Mouse (Mus musculus) lung, embryonic 15.5 days (tissue): ENCODE data around the gene Tcp11. TPM values are rescaled to one million over a fixed set of nuclear protein-coding genes. Genes with fewer than 3 reads are reported as not detected.

ENCODE experiments used
- ATAC-seq: fragments of 200-750 bp; cut with Nextera tagmentation; 2 replicates; pipeline ENCODE4 v1.8.0; 2017; ENCODE audit warnings: moderate number of reproducible peaks, borderline replicate concordance; ENCODE audit not compliant: low FRiP score, low TSS enrichment; ENCODE audit errors: extremely low read depth
- H3K27ac ChIP-seq: fragments of 300-500 bp; sonication (generic); 2 replicates; pipeline ENCODE4 v1.5.1; 2015; ENCODE audit warnings: moderate library complexity, mild to moderate bottlenecking, inconsistent platforms
- H3K27me3 ChIP-seq: fragments of 300-500 bp; sonication (generic); 2 replicates; pipeline ENCODE4 v1.6.1; 2015; ENCODE audit warnings: inconsistent platforms
- H3K36me3 ChIP-seq: fragments of 300-500 bp; sonication (generic); 2 replicates; pipeline ENCODE4 v1.6.1; 2015; ENCODE audit warnings: inconsistent platforms
- H3K4me1 ChIP-seq: fragments of 300-500 bp; sonication (generic); 2 replicates; pipeline ENCODE4 v1.6.1; 2015; ENCODE audit warnings: inconsistent platforms
- H3K4me2 ChIP-seq: fragments of 300-500 bp; sonication (generic); 2 replicates; pipeline ENCODE4 v1.6.1; 2015; ENCODE audit warnings: inconsistent platforms, mild to moderate bottlenecking, moderate library complexity
- H3K4me3 ChIP-seq: fragments of 300-500 bp; sonication (generic); 2 replicates; pipeline ENCODE4 v1.5.1; 2015; ENCODE audit warnings: mild to moderate bottlenecking, inconsistent platforms
- H3K9ac ChIP-seq: fragments of 300-500 bp; sonication (generic); 2 replicates; pipeline ENCODE4 v1.6.1; 2015; ENCODE audit warnings: inconsistent platforms
- H3K9me3 ChIP-seq: fragments of 300-500 bp; sonication (generic); 2 replicates; pipeline ENCODE4 v1.6.1; 2016; ENCODE audit warnings: inconsistent platforms
- WGBS: fragments of 180-500 bp; shearing (Covaris S2); methylation state at CpG from one replicate; pipeline ENCODE4 v1.1.7; 2015; 5-methylcytosine and 5-hydroxymethylcytosine counted together
- polyA plus RNA-seq: library from polyadenylated mRNA; unstranded; fragments of >200 nt; fragmentation: Nextera tagmentation; extraction: Ambion mirVana; gene quantifications from 2 replicates; pipeline ENCODE4 v1.2.1, GENCODE M21; 2015

Tcp11 gene
- polyA plus RNA-seq, 1 experiment from 2014 or later: 3.9 TPM

DNA sequence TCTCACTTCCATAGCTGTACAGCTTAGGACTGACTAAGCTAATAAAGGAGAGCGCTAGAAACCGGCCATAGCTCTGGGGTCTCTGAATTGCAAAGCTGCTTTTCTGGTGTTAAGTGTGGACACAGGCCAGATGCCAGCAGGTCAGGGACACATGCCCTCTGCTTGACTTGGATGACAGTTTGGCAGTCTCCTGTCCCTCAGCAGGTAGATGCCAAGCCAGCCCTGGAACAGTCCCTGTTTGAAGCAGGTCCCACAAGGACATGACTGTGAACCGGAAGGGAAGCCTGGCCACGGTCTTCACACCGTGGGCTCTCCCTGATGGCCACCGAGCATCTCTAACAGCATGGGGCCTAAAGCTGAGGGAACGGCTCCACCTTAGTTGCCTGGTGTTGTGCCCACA lies 17.7 kb downstream of the Tcp11 start:
- no peak overlapping the region for H3K27ac ChIP-seq
- no peak overlapping the region for H3K4me3 ChIP-seq
- H3K4me1 ChIP-seq: peaks cover 4% of the 10 kb centered on the region; the same call in 1 of the 2 replicates
- H3K9me3 ChIP-seq: no peaks in the 10 kb centered on the region
- H3K36me3 ChIP-seq: peaks cover 31% of the 10 kb centered on the region
- H3K27me3 ChIP-seq: no peaks in the 10 kb centered on the region
- 83% methylated on average over 7 of the region's 7 CpGs for WGBS
- ATAC-seq: no peak
- no peak overlapping the region for H3K4me2 ChIP-seq
- H3K9ac ChIP-seq: no peak overlapping the region

- no peak overlapping the region for H3K4me2 ChIP-seq
- H3K27ac ChIP-seq: peak overlapping the region; percentile 25; the same call in 1 of the 2 replicates
- H3K36me3 ChIP-seq: peaks cover 37% of the 10 kb centered on the region
- H3K4me3 ChIP-seq: no peak overlapping the region
- no peaks in the 10 kb centered on the region for H3K27me3 ChIP-seq
- H3K9ac ChIP-seq: no peak overlapping the region
- H3K4me1 ChIP-seq: peaks cover 4% of the 10 kb centered on the region; the same call in 1 of the 2 replicates
- no peak for ATAC-seq
- 49% methylated on average over 7 of the region's 7 CpGs for WGBS
- H3K9me3 ChIP-seq: no peaks in the 10 kb centered on the region
Observed at GRCm38 (mm10) chr17:28061472-28061871, 19.0 kb downstream of the Tcp11 start.

- ATAC-seq: no peak
- Histone ChIP-seq H3K4me2 (no peak overlapping the region), H3K9me3 (no peaks in the 10 kb centered on the region), H3K4me3 (no peak overlapping the region), H3K27me3 (no peaks in the 10 kb centered on the region), H3K9ac (no peak overlapping the region), H3K27ac (no peak overlapping the region), H3K4me1 (peaks cover 4% of the 10 kb centered on the region; the same call in 1 of the 2 replicates), H3K36me3 (peaks cover 40% of the 10 kb centered on the region)
- WGBS: 85% methylated on average over 11 of the region's 11 CpGs
Observed at GRCm38 (mm10) chr17:28060681-28061080, 19.8 kb downstream of the Tcp11 start.

DNA sequence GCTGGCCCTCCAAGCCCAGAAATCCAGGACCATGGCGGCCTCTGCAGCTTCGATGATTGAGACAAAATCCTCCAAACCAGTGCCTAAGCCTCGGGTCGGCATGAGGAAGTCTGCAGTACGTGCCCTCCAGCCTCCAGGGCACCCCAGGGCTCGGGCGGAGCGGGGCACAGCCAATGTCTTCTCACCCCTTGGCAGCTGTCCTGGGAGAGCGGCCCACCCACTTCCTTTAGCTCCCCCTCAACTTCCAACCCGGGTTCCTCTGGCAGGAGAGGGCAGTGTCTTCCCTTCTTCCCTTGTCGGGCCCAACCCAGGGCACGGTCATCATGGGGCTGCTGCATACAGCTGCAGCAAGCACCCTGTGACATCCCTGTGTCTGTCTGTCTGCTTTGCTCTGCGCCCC lies 22.1 kb downstream of the Tcp11 start:
- Histone ChIP-seq H3K4me3 (no peak overlapping the region), H3K27me3 (no peaks in the 10 kb centered on the region), H3K9me3 (no peaks in the 10 kb centered on the region), H3K27ac (no peak overlapping the region), H3K4me2 (no peak overlapping the region), H3K36me3 (peaks cover 53% of the 10 kb centered on the region), H3K4me1 (peaks cover 4% of the 10 kb centered on the region; the same call in 1 of the 2 replicates), H3K9ac (no peak overlapping the region)
- ATAC-seq: no peak
- 81% methylated on average over 13 of the region's 13 CpGs for WGBS

- peaks cover 50% of the 10 kb centered on the region for H3K36me3 ChIP-seq
- no peak overlapping the region for H3K27ac ChIP-seq
Observed at GRCm38 (mm10) chr17:28052293-28052863, 28.1 kb downstream of the Tcp11 start.

DNA sequence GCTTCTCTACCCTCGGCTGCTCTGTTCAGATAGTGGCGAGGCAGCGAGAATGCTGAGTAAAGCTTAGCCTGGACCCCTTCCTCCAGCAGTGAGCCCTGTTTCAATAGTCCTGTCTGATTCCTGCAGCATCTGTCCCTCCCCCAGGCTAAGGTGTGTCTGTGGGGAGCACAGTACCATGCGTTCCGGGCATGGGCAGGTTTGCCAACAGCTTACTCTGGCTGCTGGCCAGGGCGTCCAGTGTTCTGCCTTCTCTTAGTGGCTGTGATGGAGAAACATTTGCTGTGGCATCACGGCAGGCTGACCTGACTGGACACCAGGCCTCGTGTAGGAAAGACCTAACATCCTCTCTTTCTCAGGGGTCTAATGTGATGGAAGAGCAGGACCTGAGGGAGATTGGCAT lies 30.2 kb downstream of the Tcp11 start:
- 84% methylated on average over 8 of the region's 8 CpGs for WGBS
- H3K9me3 ChIP-seq: no peaks in the 10 kb centered on the region
- no peak overlapping the region for H3K9ac ChIP-seq
- no peak overlapping the region for H3K4me3 ChIP-seq
- H3K4me1 ChIP-seq: no peaks in the 10 kb centered on the region
- H3K36me3 ChIP-seq: peaks cover 45% of the 10 kb centered on the region
- H3K27ac ChIP-seq: no peak overlapping the region
- no peaks in the 10 kb centered on the region for H3K27me3 ChIP-seq
- no peak overlapping the region for H3K4me2 ChIP-seq
- no peak for ATAC-seq

More at GRCm38 (mm10) chr17:28052293-28052863, 28.1 kb downstream of the Tcp11 start:
- no peaks in the 10 kb centered on the region for H3K27me3 ChIP-seq
- H3K4me3 ChIP-seq: no peak overlapping the region
- WGBS: 77% methylated on average over 21 of the region's 21 CpGs
- no peak overlapping the region for H3K9ac ChIP-seq
- no peak overlapping the region for H3K4me2 ChIP-seq
- no peaks in the 10 kb centered on the region for H3K4me1 ChIP-seq
- ATAC-seq: 0 out of 2 replicates have a peak, but pooled peaks have one; percentile 8
- no peaks in the 10 kb centered on the region for H3K9me3 ChIP-seq

DNA sequence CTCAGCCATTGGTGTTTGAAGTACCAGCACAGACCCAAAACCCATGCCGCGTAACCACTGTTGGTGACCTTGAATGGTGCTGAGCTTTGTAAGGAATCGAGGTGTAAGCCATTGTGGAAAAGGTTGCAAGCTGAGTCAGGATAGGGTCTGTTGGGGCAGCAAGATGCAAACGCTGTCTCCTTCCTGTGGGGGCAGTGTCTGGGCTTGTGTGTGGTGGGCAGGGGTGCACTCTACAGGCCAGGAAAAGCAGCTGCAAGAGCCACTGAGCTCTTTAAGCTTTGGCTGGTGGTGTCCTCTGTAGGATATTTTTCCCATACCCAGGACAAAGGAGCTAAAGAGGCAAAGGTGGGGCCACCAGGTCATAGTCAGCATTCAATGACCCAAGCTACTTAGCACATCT lies 32.0 kb downstream of the Tcp11 start:
- Histone ChIP-seq H3K27me3 (no peaks in the 10 kb centered on the region), H3K4me1 (no peaks in the 10 kb centered on the region), H3K27ac (no peak overlapping the region), H3K9me3 (no peaks in the 10 kb centered on the region), H3K4me3 (no peak overlapping the region), H3K4me2 (no peak overlapping the region), H3K36me3 (peaks cover 33% of the 10 kb centered on the region), H3K9ac (no peak overlapping the region)
- 48% methylated on average over 4 of the region's 4 CpGs for WGBS
- ATAC-seq: no peak

DNA sequence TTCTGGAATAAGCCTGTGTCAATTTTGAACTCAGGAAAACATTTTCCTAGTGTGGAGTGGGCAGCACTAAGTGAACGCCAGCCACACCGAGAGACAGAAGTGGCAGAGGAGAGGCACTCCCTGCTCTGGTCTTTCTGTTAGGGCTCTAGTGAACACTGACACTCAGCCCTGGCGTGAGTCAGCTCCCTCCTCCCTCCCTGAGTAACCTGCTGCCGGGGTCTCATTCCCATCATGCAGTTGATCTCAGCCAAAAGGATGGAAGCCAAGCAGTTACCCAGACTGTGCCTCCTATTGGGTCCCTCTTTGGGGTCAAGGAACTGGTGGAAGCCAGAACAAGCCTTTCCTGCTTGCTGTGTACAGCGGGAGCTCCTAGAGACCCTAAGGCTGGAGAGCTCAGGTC lies 32.9 kb downstream of the Tcp11 start:
- ATAC-seq: no peak
- Histone ChIP-seq H3K4me1 (peaks cover 4% of the 10 kb centered on the region; the same call in 1 of the 2 replicates), H3K27me3 (no peaks in the 10 kb centered on the region), H3K4me2 (no peak overlapping the region), H3K9ac (no peak overlapping the region), H3K27ac (no peak overlapping the region), H3K9me3 (no peaks in the 10 kb centered on the region), H3K36me3 (peaks cover 31% of the 10 kb centered on the region; the same call in 1 of the 2 replicates), H3K4me3 (no peak overlapping the region)
- whole genome bisulfite sequencing: 71% methylated on average over 5 of the region's 5 CpGs

DNA sequence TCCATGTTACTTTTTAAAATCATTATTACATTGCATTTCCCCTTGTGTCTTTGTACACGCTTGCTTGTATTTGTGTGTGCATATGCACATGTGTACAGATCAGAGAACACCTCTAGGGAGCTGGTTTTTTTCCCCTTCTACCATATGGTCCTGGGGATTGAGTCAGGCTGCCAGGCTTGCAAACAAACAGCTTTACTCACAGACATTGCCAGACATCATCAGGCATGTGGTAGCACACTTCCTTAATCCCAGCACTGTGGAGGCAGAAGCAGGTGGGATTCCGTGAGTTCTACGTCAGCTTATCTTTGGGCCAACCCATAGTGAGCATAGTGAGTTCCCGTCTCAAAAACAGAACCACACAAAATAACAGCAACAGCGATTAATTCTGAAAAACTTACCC lies 33.4 kb downstream of the Tcp11 start:
- 87% methylated on average over 5 of the region's 5 CpGs for WGBS
- no peak for ATAC-seq

GRCm38 (mm10) chr17:28042299-28042771 lies 38.1 kb downstream of the Tcp11 start:
- WGBS: 28% methylated on average over 23 of the region's 23 CpGs
- H3K9ac ChIP-seq: peak overlapping the region; percentile 11; the same call in 1 of the 2 replicates
- peak; percentile 48 for ATAC-seq

More for the DNA sequence above, 33.4 kb downstream of the Tcp11 start:
- Histone ChIP-seq H3K27me3 (no peaks in the 10 kb centered on the region), H3K4me2 (no peak overlapping the region), H3K27ac (no peak overlapping the region), H3K36me3 (peaks cover 28% of the 10 kb centered on the region; the same call in 1 of the 2 replicates), H3K4me3 (no peak overlapping the region), H3K9me3 (no peaks in the 10 kb centered on the region), H3K4me1 (peaks cover 9% of the 10 kb centered on the region), H3K9ac (no peak overlapping the region)

GRCm38 (mm10) chr17:28041298-28041697 lies 39.1 kb downstream of the Tcp11 start:
- Histone ChIP-seq H3K9me3 (no peaks in the 10 kb centered on the region), H3K27ac (0 out of 2 replicates have a peak overlapping the region, but pooled peaks have one; percentile 68), H3K9ac (no peak overlapping the region), H3K4me1 (peaks cover 29% of the 10 kb centered on the region), H3K27me3 (no peaks in the 10 kb centered on the region), H3K36me3 (peaks cover 15% of the 10 kb centered on the region; the same call in 1 of the 2 replicates), H3K4me2 (no peak overlapping the region), H3K4me3 (no peak overlapping the region)
- WGBS: 87% methylated on average over 13 of the region's 13 CpGs
- no peak for ATAC-seq

More at GRCm38 (mm10) chr17:28042299-28042771, 38.1 kb downstream of the Tcp11 start:
- peaks cover 19% of the 10 kb centered on the region; the same call in 1 of the 2 replicates for H3K36me3 ChIP-seq
- H3K27me3 ChIP-seq: no peaks in the 10 kb centered on the region
- peak overlapping the region; percentile 68 for H3K27ac ChIP-seq
- H3K4me3 ChIP-seq: no peak overlapping the region
- no peaks in the 10 kb centered on the region for H3K9me3 ChIP-seq
- peak overlapping the region; percentile 35 for H3K4me2 ChIP-seq
- peaks cover 19% of the 10 kb centered on the region for H3K4me1 ChIP-seq

GRCm38 (mm10) chr17:28040620-28041019 lies 39.8 kb downstream of the Tcp11 start:
- Histone ChIP-seq H3K4me3 (no peak overlapping the region), H3K9me3 (no peaks in the 10 kb centered on the region), H3K9ac (no peak overlapping the region), H3K27me3 (no peaks in the 10 kb centered on the region), H3K4me1 (peaks cover 34% of the 10 kb centered on the region), H3K27ac (no peak overlapping the region), H3K4me2 (no peak overlapping the region), H3K36me3 (peaks cover 15% of the 10 kb centered on the region; the same call in 1 of the 2 replicates)
- WGBS: 52% methylated on average over 16 of the region's 16 CpGs
- no peak for ATAC-seq
